Mouse (Mus musculus) lung, postnatal 0 days (tissue): ENCODE measurements around the gene Pcp4l1.

Experiments
- CTCF ChIP-seq: IDR thresholded peaks from 2 replicates; pipeline ENCODE4 v1.5.1; 2016; ENCODE audit warnings: antibody characterized with exemption, mild to moderate bottlenecking
- EP300 ChIP-seq: IDR thresholded peaks from 2 replicates; pipeline ENCODE4 v1.6.1; 2016; ENCODE audit warnings: antibody characterized with exemption, mild to moderate bottlenecking, control low read depth

GRCm38 (mm10) chr1:171190832-171191231 is 5.2 kb downstream of the Pcp4l1 start:
- TF ChIP-seq CTCF = no peak
- no peak for TF ChIP-seq EP300
